Mouse (Mus musculus) 416B (cell line): ENCODE data around the gene Tmprss9.
A peak's percentile ranks its signal among the peaks of the same experiment; 100 is the strongest.

Source experiments
- DNase-seq: peaks from one replicate; pipeline ENCODE4 v3.0.0; 2011; ENCODE audit warnings: low read depth

Tmprss9 gene

GRCm38 (mm10) chr10:80887181-80887580, 15.5 kb downstream of the Tmprss9 start:
- no peak for DNase-seq

- no peak for DNase-seq
Measured at GRCm38 (mm10) chr10:80895100-80895499, 23.5 kb downstream of the Tmprss9 start.

- DNase-seq = no peak
Measured at GRCm38 (mm10) chr10:80895697-80896096, 24.0 kb downstream of the Tmprss9 start.

- DNase-seq = no peak
Measured at GRCm38 (mm10) chr10:80896581-80897485, 25.2 kb downstream of the Tmprss9 start.

- DNase-seq = no peak
Measured at GRCm38 (mm10) chr10:80897861-80898510, 26.3 kb downstream of the Tmprss9 start.

GRCm38 (mm10) chr10:80899074-80899473, 27.4 kb downstream of the Tmprss9 start:
- DNase-seq = no peak

GRCm38 (mm10) chr10:80899591-80900317, 28.1 kb downstream of the Tmprss9 start:
- DNase-seq = no peak

GRCm38 (mm10) chr10:80900318-80901247, 28.9 kb downstream of the Tmprss9 start, which contains the start of gene Timm13:
Gene Timm13, minus strand, starts transcription at chr10:80900969.
- peak; percentile 100 for DNase-seq

GRCm38 (mm10) chr10:80901409-80902272, 30.0 kb downstream of the Tmprss9 start:
- no peak for DNase-seq

- DNase-seq = no peak
Measured at GRCm38 (mm10) chr10:80902273-80902940, 30.8 kb downstream of the Tmprss9 start.

- no peak for DNase-seq
Measured at GRCm38 (mm10) chr10:80903282-80903681, 31.6 kb downstream of the Tmprss9 start.

GRCm38 (mm10) chr10:80904004-80904693, 32.5 kb downstream of the Tmprss9 start:
- DNase-seq = no peak

GRCm38 (mm10) chr10:80904709-80905108, 33.1 kb downstream of the Tmprss9 start:
- no peak for DNase-seq

GRCm38 (mm10) chr10:80909375-80910162, 37.9 kb downstream of the Tmprss9 start:
- DNase-seq = no peak

- no peak for DNase-seq
Measured at GRCm38 (mm10) chr10:80911354-80911753, 39.7 kb downstream of the Tmprss9 start.

- no peak for DNase-seq
Measured at GRCm38 (mm10) chr10:80911891-80912290, 40.2 kb downstream of the Tmprss9 start.

GRCm38 (mm10) chr10:80913364-80914011, 41.8 kb downstream of the Tmprss9 start:
- DNase-seq = no peak

GRCm38 (mm10) chr10:80914253-80914656, 42.6 kb downstream of the Tmprss9 start:
- peak; percentile 31 for DNase-seq
